Mouse (Mus musculus): ENCODE data around the gene Krtap27-1.

The Krtap27-1 gene

GRCm38 (mm10) chr16:88671571-88671970, at the start of gene Krtap27-1:
Gene Krtap27-1 (minus strand): TSS chr16:88671671.
- DNase-seq: no peak

- no peak for DNase-seq
These were observed 48.6 kb upstream of the Krtap27-1 start for GRCm38 (mm10) chr16:88720031-88720430.

- no peak for DNase-seq
These were observed 45.1 kb upstream of the Krtap27-1 start for GRCm38 (mm10) chr16:88716549-88716948.

- peak; percentile 18 to 19 for DNase-seq
These were observed 39.8 kb upstream of the Krtap27-1 start for GRCm38 (mm10) chr16:88711245-88711644.

- DNase-seq: peak; percentile 12 to 19
These were observed 39.3 kb upstream of the Krtap27-1 start for GRCm38 (mm10) chr16:88710757-88711156.

- DNase-seq: peak; percentile 83 to 90
These were observed 36.1 kb upstream of the Krtap27-1 start, which contains the start of gene 2310061N02Rik for GRCm38 (mm10) chr16:88707496-88708012. Gene 2310061N02Rik (minus strand): TSS chr16:88707962.

GRCm38 (mm10) chr16:88701072-88701864, 29.8 kb upstream of the Krtap27-1 start:
- DNase-seq: peak; percentile 13 to 17

GRCm38 (mm10) chr16:88696256-88696655, 24.8 kb upstream of the Krtap27-1 start:
- DNase-seq: no peak

GRCm38 (mm10) chr16:88681282-88681681, 9.8 kb upstream of the Krtap27-1 start:
- peak in 1 of 2 experiments; percentile 16 for DNase-seq

GRCm38 (mm10) chr16:88679099-88679498, 7.6 kb upstream of the Krtap27-1 start:
- DNase-seq: peak; percentile 64 to 79

- DNase-seq: peak; percentile 59 to 60
These were observed 14.0 kb downstream of the Krtap27-1 start for GRCm38 (mm10) chr16:88657426-88657825.

- DNase-seq: no peak
These were observed 19.5 kb downstream of the Krtap27-1 start for GRCm38 (mm10) chr16:88651952-88652351.

- no peak for DNase-seq
These were observed 20.4 kb downstream of the Krtap27-1 start for GRCm38 (mm10) chr16:88651082-88651481.

GRCm38 (mm10) chr16:88647358-88647846, 24.1 kb downstream of the Krtap27-1 start, which contains the start of gene Krtap26-1:
Gene Krtap26-1 (minus strand): TSS chr16:88647796.
- DNase-seq: no peak

- no peak for DNase-seq
These were observed 24.9 kb downstream of the Krtap27-1 start for GRCm38 (mm10) chr16:88646366-88647111.

- DNase-seq: peak; percentile 6 to 15
These were observed 31.4 kb downstream of the Krtap27-1 start for GRCm38 (mm10) chr16:88640053-88640452.

GRCm38 (mm10) chr16:88635142-88635541, 36.3 kb downstream of the Krtap27-1 start:
- peak; percentile 58 to 62 for DNase-seq

- DNase-seq: peak in 1 of 2 experiments; percentile 4
These were observed 40.0 kb downstream of the Krtap27-1 start for GRCm38 (mm10) chr16:88631474-88631873.

GRCm38 (mm10) chr16:88627566-88627965, 43.9 kb downstream of the Krtap27-1 start, which contains the start of gene 2310079G19Rik:
Gene 2310079G19Rik (minus strand): TSS chr16:88627666.
- no peak for DNase-seq

Measured in cerebellum, postnatal 10 days (tissue).